Mouse (Mus musculus) heart, postnatal 36 days (tissue): Measurements from ENCODE around the gene Galnt18. TPM values are rescaled to one million over a fixed set of nuclear protein-coding genes. Genes with fewer than 3 reads are reported as not detected.

ENCODE experiments used
- DNase-seq, 2 experiments: peaks; one replicate each; pipeline ENCODE4 v3.0.0; 2021 to 2022
- intact Hi-C: fragments of 180-260 bp; cut with DNase I; formaldehyde crosslinking; loops from one replicate; pipeline ENCODE4 v1.15.1; 2025
- total RNA-seq, 2 experiments: library from RNA; stranded (reverse); gene quantifications; 2 replicates each; pipeline ENCODE4 v1.2.3; 2021

Gene Galnt18
- total RNA-seq: 10 to 100 TPM; 11.5 to 14.2 TPM

- intact Hi-C loops: loop anchor here (2.0 to 10.0 kb wide), 4 partner anchors 41 to 725 kb away; no protein-coding TSS in a partner anchor
- peak; percentile 92 to 93 for DNase-seq
Measured at GRCm38 (mm10) chr7:111779504-111780242, at the start of gene Galnt18. TSS of gene Galnt18 (minus strand) at chr7:111779977.

GRCm38 (mm10) chr7:111827337-111827736, 47.6 kb upstream of the Galnt18 start:
- intact Hi-C loops: no loop called here
- DNase-seq: peak; percentile 4 to 8

GRCm38 (mm10) chr7:111813093-111813492, 33.3 kb upstream of the Galnt18 start:
- DNase-seq: peak in 1 of 2 experiments; percentile 9
- intact Hi-C loops: no loop called here

GRCm38 (mm10) chr7:111811036-111811435, 31.3 kb upstream of the Galnt18 start:
- intact Hi-C loops: no loop called here
- DNase-seq: no peak

- no peak for DNase-seq
- intact Hi-C loops: no loop called here
Measured at GRCm38 (mm10) chr7:111809796-111810195, 30.0 kb upstream of the Galnt18 start.

GRCm38 (mm10) chr7:111806083-111806482, 26.3 kb upstream of the Galnt18 start:
- DNase-seq: no peak
- intact Hi-C loops: no loop called here

GRCm38 (mm10) chr7:111804646-111805045, 24.9 kb upstream of the Galnt18 start:
- intact Hi-C loops: no loop called here
- DNase-seq: no peak

- intact Hi-C loops: no loop called here
Measured at GRCm38 (mm10) chr7:111800785-111801184, 21.0 kb upstream of the Galnt18 start.

GRCm38 (mm10) chr7:111800120-111800519, 20.3 kb upstream of the Galnt18 start:
- intact Hi-C loops: no loop called here
- no peak for DNase-seq

More at GRCm38 (mm10) chr7:111800785-111801184, 21.0 kb upstream of the Galnt18 start:
- no peak for DNase-seq

GRCm38 (mm10) chr7:111799021-111799420, 19.2 kb upstream of the Galnt18 start:
- intact Hi-C loops: no loop called here

GRCm38 (mm10) chr7:111797337-111798010, 17.7 kb upstream of the Galnt18 start:
- intact Hi-C loops: no loop called here

More at GRCm38 (mm10) chr7:111799021-111799420, 19.2 kb upstream of the Galnt18 start:
- peak; percentile 19 to 37 for DNase-seq

GRCm38 (mm10) chr7:111795059-111795458, 15.3 kb upstream of the Galnt18 start:
- intact Hi-C loops: no loop called here

More at GRCm38 (mm10) chr7:111797337-111798010, 17.7 kb upstream of the Galnt18 start:
- peak; percentile 26 to 47 for DNase-seq

GRCm38 (mm10) chr7:111792154-111792553, 12.4 kb upstream of the Galnt18 start:
- no peak for DNase-seq
- intact Hi-C loops: no loop called here

More at GRCm38 (mm10) chr7:111795059-111795458, 15.3 kb upstream of the Galnt18 start:
- no peak for DNase-seq

- no peak for DNase-seq
Measured at GRCm38 (mm10) chr7:111791347-111791746, 11.6 kb upstream of the Galnt18 start.

GRCm38 (mm10) chr7:111787921-111788320, 8.1 kb upstream of the Galnt18 start:
- no peak for DNase-seq
- intact Hi-C loops: loop anchor here (10.0 kb wide), 1 partner anchor 733 kb away; no protein-coding TSS in a partner anchor

More at GRCm38 (mm10) chr7:111791347-111791746, 11.6 kb upstream of the Galnt18 start:
- intact Hi-C loops: no loop called here

GRCm38 (mm10) chr7:111785478-111785877, 5.7 kb upstream of the Galnt18 start:
- DNase-seq: no peak
- intact Hi-C loops: loop anchor here (10.0 kb wide), 1 partner anchor 731 kb away; no protein-coding TSS in a partner anchor

- DNase-seq: peak; percentile 72 to 74
- intact Hi-C loops: loop anchor here (1.0 to 10.0 kb wide), 5 partner anchors 79 to 727 kb away; no protein-coding TSS in a partner anchor
Measured at GRCm38 (mm10) chr7:111782126-111782525, 2.3 kb upstream of the Galnt18 start.

- intact Hi-C loops: loop anchor here (5.0 to 10.0 kb wide), 2 partner anchors 599 to 727 kb away; no protein-coding TSS in a partner anchor
- DNase-seq: peak; percentile 37
Measured at GRCm38 (mm10) chr7:111781316-111781715, 1.5 kb upstream of the Galnt18 start.

GRCm38 (mm10) chr7:111778789-111779503, 831 bp downstream of the Galnt18 start:
- intact Hi-C loops: loop anchor here (2.0 to 5.0 kb wide), 2 partner anchors 40 to 532 kb away; no protein-coding TSS in a partner anchor

GRCm38 (mm10) chr7:111778212-111778611, 1.6 kb downstream of the Galnt18 start:
- intact Hi-C loops: loop anchor here (2.0 to 5.0 kb wide), 2 partner anchors 39 to 531 kb away; no protein-coding TSS in a partner anchor
- DNase-seq: peak in 1 of 2 experiments; percentile 13

More at GRCm38 (mm10) chr7:111778789-111779503, 831 bp downstream of the Galnt18 start:
- peak; percentile 23 to 33 for DNase-seq
